Mouse (Mus musculus): ENCODE measurements around the gene Prrc2b. TPM values are rescaled to one million over a fixed set of nuclear protein-coding genes. Genes with fewer than 3 reads are reported as not detected.

Gene Prrc2b
- polyA plus RNA-seq, 1 experiment from 2014 or later, result 76.2 TPM

GRCm38 (mm10) chr2:32121785-32122184 is 29.1 kb upstream of the Prrc2b start:
- Histone ChIP-seq H3K4me1 (no peaks in the 10 kb centered on the region), H3K36me3 (no peaks in the 10 kb centered on the region), H3K27me3 (no peaks in the 10 kb centered on the region), H3K4me3 (no peak overlapping the region), H3K4me2 (replicated peaks) (no peak overlapping the region), H3K27ac (replicated peaks) (no peak overlapping the region), H3K9ac (replicated peaks) (no peak overlapping the region), H3K9me3 (no peaks in the 10 kb centered on the region)
- 72% methylated on average over 2 of the region's 2 CpGs for WGBS
- ATAC-seq (replicated peaks), result no peak

- H3K9me3 ChIP-seq, result no peaks in the 10 kb centered on the region
- H3K4me2 ChIP-seq (replicated peaks), result no peak overlapping the region
- H3K4me1 ChIP-seq, result peaks cover 6% of the 10 kb centered on the region; the same call in 1 of the 2 replicates
- ATAC-seq (replicated peaks), result no peak
- H3K27ac ChIP-seq (replicated peaks), result no peak overlapping the region
- no peak overlapping the region for H3K4me3 ChIP-seq
- 33% methylated on average over 16 of the region's 16 CpGs for WGBS
- H3K27me3 ChIP-seq, result no peaks in the 10 kb centered on the region
- no peak overlapping the region for H3K9ac ChIP-seq (replicated peaks)
- H3K36me3 ChIP-seq, result no peaks in the 10 kb centered on the region
These were observed 23.0 kb upstream of the Prrc2b start for GRCm38 (mm10) chr2:32127653-32128535.

GRCm38 (mm10) chr2:32128536-32128841 is 22.4 kb upstream of the Prrc2b start:
- 86% methylated on average over 5 of the region's 5 CpGs for WGBS
- no peak for ATAC-seq (replicated peaks)
- H3K27ac ChIP-seq (replicated peaks), result no peak overlapping the region
- H3K9me3 ChIP-seq, result no peaks in the 10 kb centered on the region
- no peak overlapping the region for H3K9ac ChIP-seq (replicated peaks)
- no peak overlapping the region for H3K4me3 ChIP-seq
- H3K36me3 ChIP-seq, result no peaks in the 10 kb centered on the region
- peaks cover 6% of the 10 kb centered on the region; the same call in 1 of the 2 replicates for H3K4me1 ChIP-seq
- no peaks in the 10 kb centered on the region for H3K27me3 ChIP-seq
- H3K4me2 ChIP-seq (replicated peaks), result no peak overlapping the region

- H3K27ac ChIP-seq (replicated peaks), result no peak overlapping the region
- no peak overlapping the region for H3K4me2 ChIP-seq (replicated peaks)
- H3K4me1 ChIP-seq, result peaks cover 6% of the 10 kb centered on the region; the same call in 1 of the 2 replicates
- no peak overlapping the region for H3K9ac ChIP-seq (replicated peaks)
- no peaks in the 10 kb centered on the region for H3K27me3 ChIP-seq
- no peaks in the 10 kb centered on the region for H3K36me3 ChIP-seq
- no peaks in the 10 kb centered on the region for H3K9me3 ChIP-seq
- ATAC-seq (replicated peaks), result no peak
- 61% methylated on average over 11 of the region's 11 CpGs for WGBS
- H3K4me3 ChIP-seq, result no peak overlapping the region
These were observed 21.4 kb upstream of the Prrc2b start for GRCm38 (mm10) chr2:32129383-32130074.

GRCm38 (mm10) chr2:32130435-32130834 is 20.4 kb upstream of the Prrc2b start:
- Histone ChIP-seq H3K27ac (replicated peaks) (no peak overlapping the region), H3K9me3 (no peaks in the 10 kb centered on the region), H3K4me1 (peaks cover 6% of the 10 kb centered on the region; the same call in 1 of the 2 replicates), H3K4me2 (replicated peaks) (no peak overlapping the region), H3K36me3 (no peaks in the 10 kb centered on the region), H3K9ac (replicated peaks) (no peak overlapping the region), H3K27me3 (no peaks in the 10 kb centered on the region), H3K4me3 (no peak overlapping the region)
- 36% methylated on average over 6 of the region's 6 CpGs for WGBS
- no peak for ATAC-seq (replicated peaks)

GRCm38 (mm10) chr2:32131205-32131834 is 19.6 kb upstream of the Prrc2b start:
- Histone ChIP-seq H3K4me2 (replicated peaks) (no peak overlapping the region), H3K27me3 (no peaks in the 10 kb centered on the region), H3K27ac (replicated peaks) (no peak overlapping the region), H3K4me3 (no peak overlapping the region), H3K4me1 (peaks cover 6% of the 10 kb centered on the region; the same call in 1 of the 2 replicates), H3K9me3 (no peaks in the 10 kb centered on the region), H3K36me3 (no peaks in the 10 kb centered on the region), H3K9ac (replicated peaks) (no peak overlapping the region)
- no peak for ATAC-seq (replicated peaks)
- 84% methylated on average over 9 of the region's 9 CpGs for WGBS

GRCm38 (mm10) chr2:32131866-32132566 is 18.9 kb upstream of the Prrc2b start:
- no peak overlapping the region for H3K9ac ChIP-seq (replicated peaks)
- 69% methylated on average over 6 of the region's 6 CpGs for WGBS

GRCm38 (mm10) chr2:32132567-32132992 is 18.3 kb upstream of the Prrc2b start:
- 2% methylated on average over 11 of the region's 12 CpGs for WGBS
- Histone ChIP-seq H3K9ac (replicated peaks) (no peak overlapping the region), H3K4me2 (replicated peaks) (no peak overlapping the region), H3K36me3 (no peaks in the 10 kb centered on the region), H3K4me3 (no peak overlapping the region), H3K27me3 (no peaks in the 10 kb centered on the region), H3K9me3 (no peaks in the 10 kb centered on the region), H3K4me1 (peaks cover 12% of the 10 kb centered on the region), H3K27ac (replicated peaks) (no peak overlapping the region)
- ATAC-seq (replicated peaks), result no peak

More at GRCm38 (mm10) chr2:32131866-32132566, 18.9 kb upstream of the Prrc2b start:
- H3K27ac ChIP-seq (replicated peaks), result no peak overlapping the region
- H3K4me3 ChIP-seq, result no peak overlapping the region
- H3K9me3 ChIP-seq, result no peaks in the 10 kb centered on the region
- no peak overlapping the region for H3K4me2 ChIP-seq (replicated peaks)
- H3K4me1 ChIP-seq, result peaks cover 7% of the 10 kb centered on the region
- no peaks in the 10 kb centered on the region for H3K36me3 ChIP-seq
- no peaks in the 10 kb centered on the region for H3K27me3 ChIP-seq
- no peak for ATAC-seq (replicated peaks)

GRCm38 (mm10) chr2:32134039-32134438 is 16.8 kb upstream of the Prrc2b start:
- Histone ChIP-seq H3K9me3 (no peaks in the 10 kb centered on the region), H3K36me3 (no peaks in the 10 kb centered on the region), H3K4me2 (replicated peaks) (no peak overlapping the region), H3K27ac (replicated peaks) (no peak overlapping the region), H3K27me3 (no peaks in the 10 kb centered on the region), H3K4me3 (no peak overlapping the region), H3K9ac (replicated peaks) (no peak overlapping the region), H3K4me1 (peaks cover 17% of the 10 kb centered on the region)
- ATAC-seq (replicated peaks), result no peak
- 2% methylated on average over 2 of the region's 2 CpGs for WGBS

GRCm38 (mm10) chr2:32137667-32138266 is 13.1 kb upstream of the Prrc2b start:
- H3K4me3 ChIP-seq, result peak overlapping the region; percentile 60
- peak overlapping the region; percentile 85 for H3K4me2 ChIP-seq (replicated peaks)
- H3K4me1 ChIP-seq, result peaks cover 11% of the 10 kb centered on the region
- no peaks in the 10 kb centered on the region for H3K27me3 ChIP-seq
- H3K9ac ChIP-seq (replicated peaks), result peak overlapping the region; percentile 68
- no peaks in the 10 kb centered on the region for H3K36me3 ChIP-seq
- H3K27ac ChIP-seq (replicated peaks), result peak overlapping the region; percentile 89
- ATAC-seq (replicated peaks), result peak; percentile 98
- no peaks in the 10 kb centered on the region for H3K9me3 ChIP-seq
- under 1% methylated on average over 40 of the region's 40 CpGs for WGBS

- no peaks in the 10 kb centered on the region for H3K36me3 ChIP-seq
- H3K9ac ChIP-seq (replicated peaks), result no peak overlapping the region
- H3K4me3 ChIP-seq, result no peak overlapping the region
- peaks cover 11% of the 10 kb centered on the region for H3K4me1 ChIP-seq
- ATAC-seq (replicated peaks), result no peak
- H3K9me3 ChIP-seq, result no peaks in the 10 kb centered on the region
- no peak overlapping the region for H3K27ac ChIP-seq (replicated peaks)
- no peak overlapping the region for H3K4me2 ChIP-seq (replicated peaks)
- WGBS, result 90% methylated on average over 5 of the region's 5 CpGs
- no peaks in the 10 kb centered on the region for H3K27me3 ChIP-seq
These were observed 11.5 kb upstream of the Prrc2b start for GRCm38 (mm10) chr2:32139377-32139776.

Measured in forebrain, embryonic 15.5 days (tissue).